Mouse (Mus musculus) lung, embryonic 15.5 days (tissue): Measurements from ENCODE around the gene Elk3. TPM values are rescaled to one million over a fixed set of nuclear protein-coding genes. Genes with fewer than 3 reads are reported as not detected.

Source experiments
- ATAC-seq: fragments of 200-750 bp; cut with Nextera tagmentation; 2 replicates; pipeline ENCODE4 v1.8.0; 2017; ENCODE audit warnings: moderate number of reproducible peaks, borderline replicate concordance; ENCODE audit not compliant: low FRiP score, low TSS enrichment; ENCODE audit errors: extremely low read depth
- H3K27ac ChIP-seq: fragments of 300-500 bp; sonication (generic); 2 replicates; pipeline ENCODE4 v1.5.1; 2015; ENCODE audit warnings: moderate library complexity, mild to moderate bottlenecking, inconsistent platforms
- H3K27me3 ChIP-seq: fragments of 300-500 bp; sonication (generic); 2 replicates; pipeline ENCODE4 v1.6.1; 2015; ENCODE audit warnings: inconsistent platforms
- H3K36me3 ChIP-seq: fragments of 300-500 bp; sonication (generic); 2 replicates; pipeline ENCODE4 v1.6.1; 2015; ENCODE audit warnings: inconsistent platforms
- H3K4me1 ChIP-seq: fragments of 300-500 bp; sonication (generic); 2 replicates; pipeline ENCODE4 v1.6.1; 2015; ENCODE audit warnings: inconsistent platforms
- H3K4me2 ChIP-seq: fragments of 300-500 bp; sonication (generic); 2 replicates; pipeline ENCODE4 v1.6.1; 2015; ENCODE audit warnings: inconsistent platforms, mild to moderate bottlenecking, moderate library complexity
- H3K4me3 ChIP-seq: fragments of 300-500 bp; sonication (generic); 2 replicates; pipeline ENCODE4 v1.5.1; 2015; ENCODE audit warnings: mild to moderate bottlenecking, inconsistent platforms
- H3K9ac ChIP-seq: fragments of 300-500 bp; sonication (generic); 2 replicates; pipeline ENCODE4 v1.6.1; 2015; ENCODE audit warnings: inconsistent platforms
- H3K9me3 ChIP-seq: fragments of 300-500 bp; sonication (generic); 2 replicates; pipeline ENCODE4 v1.6.1; 2016; ENCODE audit warnings: inconsistent platforms
- WGBS: fragments of 180-500 bp; shearing (Covaris S2); methylation state at CpG from one replicate; pipeline ENCODE4 v1.1.7; 2015; 5-methylcytosine and 5-hydroxymethylcytosine counted together
- polyA plus RNA-seq: library from polyadenylated mRNA; unstranded; fragments of >200 nt; fragmentation: Nextera tagmentation; extraction: Ambion mirVana; gene quantifications from 2 replicates; pipeline ENCODE4 v1.2.1, GENCODE M21; 2015

Elk3 gene
- polyA plus RNA-seq, 1 experiment from 2014 or later: 52.3 TPM

GRCm38 (mm10) chr10:93215051-93215763 lies 95.7 kb downstream of the Elk3 start:
- Histone ChIP-seq H3K9me3 (no peaks in the 10 kb centered on the region), H3K27me3 (no peaks in the 10 kb centered on the region), H3K4me3 (no peak overlapping the region), H3K4me1 (0 out of 2 replicates have a peak, but pooled peaks cover 7% of the 10 kb centered on the region), H3K36me3 (peaks cover 44% of the 10 kb centered on the region), H3K4me2 (no peak overlapping the region), H3K27ac (no peak overlapping the region), H3K9ac (no peak overlapping the region)
- 81% methylated on average over 8 of the region's 8 CpGs for WGBS
- no peak for ATAC-seq

GRCm38 (mm10) chr10:93214251-93214650 lies 96.7 kb downstream of the Elk3 start:
- H3K4me3 ChIP-seq: no peak overlapping the region
- no peak overlapping the region for H3K4me2 ChIP-seq
- peaks cover 44% of the 10 kb centered on the region for H3K36me3 ChIP-seq
- 0 out of 2 replicates have a peak, but pooled peaks cover 7% of the 10 kb centered on the region for H3K4me1 ChIP-seq
- no peaks in the 10 kb centered on the region for H3K9me3 ChIP-seq
- ATAC-seq: no peak
- no peaks in the 10 kb centered on the region for H3K27me3 ChIP-seq
- 54% methylated on average over 4 of the region's 4 CpGs for WGBS
- H3K9ac ChIP-seq: no peak overlapping the region
- H3K27ac ChIP-seq: no peak overlapping the region

GRCm38 (mm10) chr10:93213339-93213738 lies 97.6 kb downstream of the Elk3 start:
- Histone ChIP-seq H3K27ac (no peak overlapping the region), H3K4me3 (no peak overlapping the region), H3K9ac (no peak overlapping the region), H3K4me2 (no peak overlapping the region), H3K36me3 (peaks cover 44% of the 10 kb centered on the region), H3K27me3 (no peaks in the 10 kb centered on the region), H3K9me3 (no peaks in the 10 kb centered on the region), H3K4me1 (0 out of 2 replicates have a peak, but pooled peaks cover 7% of the 10 kb centered on the region)
- 72% methylated on average over 7 of the region's 7 CpGs for WGBS
- ATAC-seq: no peak

DNA sequence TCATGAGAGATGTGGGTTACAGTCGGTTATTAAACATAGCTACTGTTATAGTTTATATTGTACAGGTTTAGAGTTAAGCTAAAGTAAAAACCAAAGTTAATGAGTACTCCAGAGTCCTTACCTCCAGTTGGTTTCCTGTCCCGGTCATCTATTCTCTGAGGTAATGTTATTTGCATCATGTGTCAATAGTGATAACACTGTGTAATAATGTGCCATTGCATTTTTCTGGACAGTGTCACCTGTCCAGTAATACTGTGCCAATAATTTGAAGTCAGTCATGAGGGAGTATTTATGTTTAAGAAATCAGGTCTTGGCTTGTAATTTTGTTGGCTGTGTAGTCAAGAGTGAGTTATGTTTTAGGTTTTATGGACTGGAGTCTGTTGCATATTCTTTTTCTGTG lies 98.2 kb downstream of the Elk3 start:
- ATAC-seq: no peak
- Histone ChIP-seq H3K4me1 (0 out of 2 replicates have a peak, but pooled peaks cover 7% of the 10 kb centered on the region), H3K27me3 (no peaks in the 10 kb centered on the region), H3K36me3 (peaks cover 38% of the 10 kb centered on the region), H3K9ac (no peak overlapping the region), H3K27ac (no peak overlapping the region), H3K4me2 (no peak overlapping the region), H3K4me3 (no peak overlapping the region), H3K9me3 (no peaks in the 10 kb centered on the region)
- WGBS: 84% methylated on average over 2 of the region's 2 CpGs

DNA sequence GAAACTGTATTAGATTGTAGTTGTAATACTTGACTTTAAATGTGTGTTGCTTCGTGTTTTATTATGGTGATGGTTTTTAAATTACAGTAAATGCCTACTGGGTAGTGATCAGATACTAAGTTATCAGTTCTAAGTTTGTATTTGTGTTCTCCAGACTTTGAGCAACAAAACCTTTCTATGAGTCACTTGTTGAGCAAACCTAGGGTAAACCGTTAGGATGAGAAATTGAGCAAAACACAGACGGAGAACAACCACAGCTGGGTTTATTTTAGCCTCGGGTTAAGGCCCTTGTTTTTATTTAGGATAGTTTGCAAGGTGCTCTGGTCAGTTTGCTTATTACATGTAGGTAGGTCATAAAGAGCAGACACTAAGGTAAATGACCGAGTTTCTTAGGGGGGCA lies 103.8 kb downstream of the Elk3 start:
- Histone ChIP-seq H3K27me3 (no peaks in the 10 kb centered on the region), H3K27ac (no peak overlapping the region), H3K9me3 (no peaks in the 10 kb centered on the region), H3K4me2 (no peak overlapping the region), H3K9ac (no peak overlapping the region), H3K4me1 (no peaks in the 10 kb centered on the region), H3K36me3 (peaks cover 9% of the 10 kb centered on the region; the same call in 1 of the 2 replicates), H3K4me3 (no peak overlapping the region)
- no peak for ATAC-seq
- WGBS: 73% methylated on average over 5 of the region's 5 CpGs

GRCm38 (mm10) chr10:93205287-93205956 lies 105.5 kb downstream of the Elk3 start:
- H3K9me3 ChIP-seq: no peaks in the 10 kb centered on the region
- H3K27ac ChIP-seq: no peak overlapping the region
- 80% methylated on average over 4 of the region's 4 CpGs for WGBS
- H3K27me3 ChIP-seq: no peaks in the 10 kb centered on the region
- ATAC-seq: no peak
- H3K36me3 ChIP-seq: peaks cover 4% of the 10 kb centered on the region; the same call in 1 of the 2 replicates
- H3K4me1 ChIP-seq: no peaks in the 10 kb centered on the region
- H3K9ac ChIP-seq: no peak overlapping the region
- H3K4me2 ChIP-seq: no peak overlapping the region
- no peak overlapping the region for H3K4me3 ChIP-seq

- 79% methylated on average over 6 of the region's 6 CpGs for WGBS
These were observed 109.0 kb downstream of the Elk3 start for GRCm38 (mm10) chr10:93201846-93202458.

DNA sequence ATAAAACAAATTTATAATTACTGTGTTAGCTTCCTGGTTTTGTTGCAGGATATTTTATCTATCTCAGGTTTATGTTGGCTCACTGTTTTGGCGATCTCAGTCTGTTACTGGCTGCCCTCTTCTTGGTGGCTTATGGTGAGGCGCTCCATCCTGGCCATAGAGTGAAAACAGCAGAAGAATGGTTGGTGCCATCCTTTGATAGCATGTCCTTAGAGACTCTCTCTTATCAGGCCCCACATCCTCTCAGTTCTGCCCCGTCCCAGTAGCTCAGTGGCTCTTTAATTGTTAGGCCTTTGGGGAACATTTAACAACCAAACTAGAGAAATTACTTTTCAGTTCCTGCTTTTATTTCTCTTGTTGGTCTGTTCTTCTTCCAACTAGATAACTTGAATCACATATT lies 112.0 kb downstream of the Elk3 start:
- H3K4me1 ChIP-seq: peaks cover 16% of the 10 kb centered on the region
- no peak overlapping the region for H3K9ac ChIP-seq
- H3K4me2 ChIP-seq: no peak overlapping the region
- peaks cover 11% of the 10 kb centered on the region for H3K36me3 ChIP-seq
- H3K27me3 ChIP-seq: no peaks in the 10 kb centered on the region
- ATAC-seq: no peak
- WGBS: 90% methylated on average over 3 of the region's 3 CpGs
- no peaks in the 10 kb centered on the region for H3K9me3 ChIP-seq
- H3K27ac ChIP-seq: no peak overlapping the region
- H3K4me3 ChIP-seq: no peak overlapping the region

More at GRCm38 (mm10) chr10:93201846-93202458, 109.0 kb downstream of the Elk3 start:
- H3K4me3 ChIP-seq: no peak overlapping the region
- no peak overlapping the region for H3K27ac ChIP-seq
- H3K4me2 ChIP-seq: no peak overlapping the region
- H3K4me1 ChIP-seq: 0 out of 2 replicates have a peak, but pooled peaks cover 2% of the 10 kb centered on the region
- H3K27me3 ChIP-seq: no peaks in the 10 kb centered on the region
- no peak for ATAC-seq
- H3K36me3 ChIP-seq: peaks cover 11% of the 10 kb centered on the region
- H3K9ac ChIP-seq: no peak overlapping the region
- no peaks in the 10 kb centered on the region for H3K9me3 ChIP-seq

Other genes starting within 250 kb of the Elk3 start
- 0.79 and 1.5 TPM in 2 replicates for gene Cfap54, start 229.5 kb downstream of the Elk3 start, polyA plus RNA-seq
- gene Cdk17, start 150.3 kb downstream of the Elk3 start, polyA plus RNA-seq: 18.2 and 18.8 TPM in 2 replicates
- 217 and 222 TPM in 2 replicates for gene Lta4h, start 142.3 kb upstream of the Elk3 start, polyA plus RNA-seq
- 0.19 TPM in 1 of 2 replicates, not detected in the other for gene Hal, start 177.6 kb upstream of the Elk3 start, polyA plus RNA-seq
- gene Amdhd1, start 228.9 kb upstream of the Elk3 start, polyA plus RNA-seq: 0.27 and 0.34 TPM in 2 replicates
- 0.15 and 0.24 TPM in 2 replicates for gene Ccdc38, start 229.5 kb upstream of the Elk3 start, polyA plus RNA-seq